Mouse (Mus musculus): Measurements from ENCODE around the gene Clrn1. TPM values are rescaled to one million over a fixed set of nuclear protein-coding genes. Genes with fewer than 3 reads are reported as not detected.

Gene Clrn1
- polyA plus RNA-seq, 1 experiment from 2014 or later: 1.0 TPM

GRCm38 (mm10) chr3:58828366-58829153 is 56.6 kb downstream of the Clrn1 start:
- no peak for ATAC-seq (replicated peaks; ENCODE audit: insufficient number of reproducible peaks, low FRiP score, low TSS enrichment, low read depth)
- no peaks in the 10 kb centered on the region for H3K9me3 ChIP-seq (replicated peaks; ENCODE audit: control insufficient read depth, low read length)
- WGBS: 81% methylated on average over 14 of the region's 14 CpGs
- DNase-seq (ENCODE audit: low spot score): no peak
- H3K4me2 ChIP-seq (ENCODE audit: low read depth, low read length): no peak overlapping the region
- no peak overlapping the region for H3K4me3 ChIP-seq (ENCODE audit: low read depth, low read length)
- no peaks in the 10 kb centered on the region for H3K36me3 ChIP-seq (replicated peaks; ENCODE audit: control insufficient read depth, insufficient read depth, low read depth, low read length)
- H3K4me1 ChIP-seq (ENCODE audit: control insufficient read depth, insufficient read depth, low read length): no peaks in the 10 kb centered on the region
- no peak overlapping the region for H3K9ac ChIP-seq (replicated peaks; ENCODE audit: low read length)
- H3K27ac ChIP-seq (replicated peaks; ENCODE audit: low read depth, low read length): no peak overlapping the region
- H3K27me3 ChIP-seq (ENCODE audit: control insufficient read depth, insufficient read depth, low read length): no peaks in the 10 kb centered on the region

- Histone ChIP-seq H3K4me2 (ENCODE audit: low read depth, low read length) (no peak overlapping the region), H3K4me1 (ENCODE audit: control insufficient read depth, insufficient read depth, low read length) (no peaks in the 10 kb centered on the region), H3K4me3 (ENCODE audit: low read depth, low read length) (no peak overlapping the region), H3K27ac (replicated peaks; ENCODE audit: low read depth, low read length) (no peak overlapping the region), H3K9me3 (replicated peaks; ENCODE audit: control insufficient read depth, low read length) (no peaks in the 10 kb centered on the region), H3K9ac (replicated peaks; ENCODE audit: low read length) (no peak overlapping the region), H3K36me3 (replicated peaks; ENCODE audit: control insufficient read depth, insufficient read depth, low read depth, low read length) (no peaks in the 10 kb centered on the region), H3K27me3 (ENCODE audit: control insufficient read depth, insufficient read depth, low read length) (no peaks in the 10 kb centered on the region)
- ATAC-seq (replicated peaks; ENCODE audit: insufficient number of reproducible peaks, low FRiP score, low TSS enrichment, low read depth) (no peak), DNase-seq (ENCODE audit: low spot score) (no peak)
- 12% methylated on average over 4 of the region's 4 CpGs for WGBS
Observed at GRCm38 (mm10) chr3:58826266-58826665, 58.9 kb downstream of the Clrn1 start.

GRCm38 (mm10) chr3:58822211-58822610 is 62.9 kb downstream of the Clrn1 start, which contains the start of gene Mindy4b-ps:
TSS of gene Mindy4b-ps (minus strand) at chr3:58822311.
- Histone ChIP-seq H3K4me2 (ENCODE audit: low read depth, low read length) (no peak within 1 kb of the TSS), H3K9me3 (replicated peaks; ENCODE audit: control insufficient read depth, low read length) (no peaks in the 10 kb centered on the region), H3K9ac (replicated peaks; ENCODE audit: low read length) (no peak within 1 kb of the TSS), H3K4me1 (ENCODE audit: control insufficient read depth, insufficient read depth, low read length) (no peaks in the 10 kb centered on the region), H3K27ac (replicated peaks; ENCODE audit: low read depth, low read length) (no peak within 1 kb of the TSS), H3K27me3 (ENCODE audit: control insufficient read depth, insufficient read depth, low read length) (no peaks in the 10 kb centered on the region), H3K36me3 (replicated peaks; ENCODE audit: control insufficient read depth, insufficient read depth, low read depth, low read length) (no peaks in the 10 kb centered on the region), H3K4me3 (ENCODE audit: low read depth, low read length) (no peak within 1 kb of the TSS)
- DNase-seq (ENCODE audit: low spot score): no peak
- WGBS: 63% methylated on average over 4 of the region's 4 CpGs
- no peak for ATAC-seq (replicated peaks; ENCODE audit: insufficient number of reproducible peaks, low FRiP score, low TSS enrichment, low read depth)

- Histone ChIP-seq H3K4me3 (ENCODE audit: low read depth, low read length) (no peak overlapping the region), H3K9ac (replicated peaks; ENCODE audit: low read length) (no peak overlapping the region), H3K27me3 (ENCODE audit: control insufficient read depth, insufficient read depth, low read length) (no peaks in the 10 kb centered on the region), H3K36me3 (replicated peaks; ENCODE audit: control insufficient read depth, insufficient read depth, low read depth, low read length) (no peaks in the 10 kb centered on the region), H3K9me3 (replicated peaks; ENCODE audit: control insufficient read depth, low read length) (no peaks in the 10 kb centered on the region), H3K4me2 (ENCODE audit: low read depth, low read length) (no peak overlapping the region), H3K4me1 (ENCODE audit: control insufficient read depth, insufficient read depth, low read length) (no peaks in the 10 kb centered on the region), H3K27ac (replicated peaks; ENCODE audit: low read depth, low read length) (no peak overlapping the region)
- 30% methylated on average over 6 of the region's 6 CpGs for WGBS
- ATAC-seq (replicated peaks; ENCODE audit: insufficient number of reproducible peaks, low FRiP score, low TSS enrichment, low read depth) (no peak), DNase-seq (ENCODE audit: low spot score) (no peak)
Observed at GRCm38 (mm10) chr3:58817337-58817736, 67.8 kb downstream of the Clrn1 start.

GRCm38 (mm10) chr3:58814191-58814590 is 70.9 kb downstream of the Clrn1 start:
- H3K4me3 ChIP-seq (ENCODE audit: low read depth, low read length): no peak overlapping the region
- DNase-seq (ENCODE audit: low spot score) (no peak), ATAC-seq (replicated peaks; ENCODE audit: insufficient number of reproducible peaks, low FRiP score, low TSS enrichment, low read depth) (no peak)
- H3K27ac ChIP-seq (replicated peaks; ENCODE audit: low read depth, low read length): no peak overlapping the region
- no peak overlapping the region for H3K9ac ChIP-seq (replicated peaks; ENCODE audit: low read length)
- no peak overlapping the region for H3K4me2 ChIP-seq (ENCODE audit: low read depth, low read length)
- no peaks in the 10 kb centered on the region for H3K36me3 ChIP-seq (replicated peaks; ENCODE audit: control insufficient read depth, insufficient read depth, low read depth, low read length)
- H3K27me3 ChIP-seq (ENCODE audit: control insufficient read depth, insufficient read depth, low read length): no peaks in the 10 kb centered on the region; the same call in 1 of the 2 replicates
- no peaks in the 10 kb centered on the region for H3K9me3 ChIP-seq (replicated peaks; ENCODE audit: control insufficient read depth, low read length)
- WGBS: 93% methylated on average over 3 of the region's 3 CpGs
- H3K4me1 ChIP-seq (ENCODE audit: control insufficient read depth, insufficient read depth, low read length): no peaks in the 10 kb centered on the region; the same call in 1 of the 2 replicates

- peak; percentile 49 for DNase-seq (ENCODE audit: low spot score)
- H3K4me3 ChIP-seq (ENCODE audit: low read depth, low read length): no peak overlapping the region
- no peak overlapping the region for H3K27ac ChIP-seq (replicated peaks; ENCODE audit: low read depth, low read length)
- H3K4me2 ChIP-seq (ENCODE audit: low read depth, low read length): no peak overlapping the region
- no peaks in the 10 kb centered on the region for H3K9me3 ChIP-seq (replicated peaks; ENCODE audit: control insufficient read depth, low read length)
- 41% methylated on average over 11 of the region's 11 CpGs for WGBS
- no peak for ATAC-seq (replicated peaks; ENCODE audit: insufficient number of reproducible peaks, low FRiP score, low TSS enrichment, low read depth)
- no peaks in the 10 kb centered on the region; the same call in 1 of the 2 replicates for H3K27me3 ChIP-seq (ENCODE audit: control insufficient read depth, insufficient read depth, low read length)
- no peaks in the 10 kb centered on the region for H3K36me3 ChIP-seq (replicated peaks; ENCODE audit: control insufficient read depth, insufficient read depth, low read depth, low read length)
- H3K9ac ChIP-seq (replicated peaks; ENCODE audit: low read length): no peak overlapping the region
- no peaks in the 10 kb centered on the region; the same call in 1 of the 2 replicates for H3K4me1 ChIP-seq (ENCODE audit: control insufficient read depth, insufficient read depth, low read length)
Observed at GRCm38 (mm10) chr3:58810353-58810752, 74.8 kb downstream of the Clrn1 start.

- Histone ChIP-seq H3K9me3 (replicated peaks; ENCODE audit: control insufficient read depth, low read length) (no peaks in the 10 kb centered on the region), H3K4me2 (ENCODE audit: low read depth, low read length) (no peak overlapping the region), H3K27me3 (ENCODE audit: control insufficient read depth, insufficient read depth, low read length) (no peaks in the 10 kb centered on the region; the same call in 1 of the 2 replicates), H3K4me1 (ENCODE audit: control insufficient read depth, insufficient read depth, low read length) (no peaks in the 10 kb centered on the region; the same call in 1 of the 2 replicates), H3K27ac (replicated peaks; ENCODE audit: low read depth, low read length) (no peak overlapping the region), H3K9ac (replicated peaks; ENCODE audit: low read length) (no peak overlapping the region), H3K36me3 (replicated peaks; ENCODE audit: control insufficient read depth, insufficient read depth, low read depth, low read length) (no peaks in the 10 kb centered on the region), H3K4me3 (ENCODE audit: low read depth, low read length) (no peak overlapping the region)
- 50% methylated on average over 12 of the region's 12 CpGs for WGBS
- no peak for DNase-seq (ENCODE audit: low spot score)
- ATAC-seq (replicated peaks; ENCODE audit: insufficient number of reproducible peaks, low FRiP score, low TSS enrichment, low read depth): no peak
Observed at GRCm38 (mm10) chr3:58809111-58809915, 75.8 kb downstream of the Clrn1 start.

- no peak overlapping the region for H3K27ac ChIP-seq (replicated peaks; ENCODE audit: low read depth, low read length)
- H3K4me3 ChIP-seq (ENCODE audit: low read depth, low read length): no peak overlapping the region
- H3K4me2 ChIP-seq (ENCODE audit: low read depth, low read length): no peak overlapping the region
- no peaks in the 10 kb centered on the region for H3K9me3 ChIP-seq (replicated peaks; ENCODE audit: control insufficient read depth, low read length)
- no peaks in the 10 kb centered on the region; the same call in 1 of the 2 replicates for H3K4me1 ChIP-seq (ENCODE audit: control insufficient read depth, insufficient read depth, low read length)
- no peaks in the 10 kb centered on the region for H3K36me3 ChIP-seq (replicated peaks; ENCODE audit: control insufficient read depth, insufficient read depth, low read depth, low read length)
- no peak for DNase-seq (ENCODE audit: low spot score)
- WGBS: 93% methylated on average over 5 of the region's 5 CpGs
- H3K9ac ChIP-seq (replicated peaks; ENCODE audit: low read length): no peak overlapping the region
- no peaks in the 10 kb centered on the region; the same call in 1 of the 2 replicates for H3K27me3 ChIP-seq (ENCODE audit: control insufficient read depth, insufficient read depth, low read length)
- no peak for ATAC-seq (replicated peaks; ENCODE audit: insufficient number of reproducible peaks, low FRiP score, low TSS enrichment, low read depth)
Observed at GRCm38 (mm10) chr3:58808636-58809035, 76.5 kb downstream of the Clrn1 start.

Data from embryonic facial prominence, embryonic 11.5 days (tissue).